ENCODE assay signal across 20 mouse cellular contexts in the genomic region with DNA sequence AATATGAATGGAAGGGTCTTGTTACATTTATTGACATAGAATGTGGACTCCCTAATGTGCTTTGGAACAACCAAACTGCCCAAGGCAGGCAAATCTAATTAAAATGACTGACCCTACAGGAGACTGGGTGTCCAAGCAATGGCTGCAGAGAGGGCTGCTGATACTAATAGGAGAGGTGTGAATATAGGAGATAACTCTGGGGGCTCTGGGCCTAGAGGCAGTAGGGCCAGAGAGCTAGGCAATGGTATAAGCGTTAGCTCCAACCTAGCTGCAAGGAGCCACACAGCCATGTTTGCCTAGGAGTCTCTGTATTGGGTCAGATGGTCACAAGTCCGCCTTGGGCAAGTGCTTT.
DNase-seq lines count a peak whose midpoint lies in the region; ATAC-seq and TF ChIP-seq lines count a peak whose summit lies in the region.
"Had no signal": no experiment of that assay in that cellular context is flagged by ENCODE, and none has a peak within 500 bp of the region (broad histone marks: within the 10 kb centered on the region; RNA-seq: fewer than 3 reads in every experiment).

No protein-coding gene starts in this region.

- H3K4me2 ChIP-seq in forebrain, embryonic 13.5 days = peak overlapping the region; percentile 33; the same call in 1 of the 2 replicates
- no peak overlapping the region for H3K4me2 ChIP-seq in hindbrain, embryonic 15.5 days
- H3K4me2 ChIP-seq in midbrain, embryonic 15.5 days = no peak overlapping the region; the same call in 1 of the 2 replicates
- H3K4me2 ChIP-seq: heart, embryonic 13.5 days; kidney, embryonic 15.5 days; liver, embryonic 12.5 days; lung, embryonic 15.5 days; stomach, embryonic 15.5 days had no signal

- peak overlapping the region; percentile 9; the same call in 1 of the 2 replicates for H3K27ac ChIP-seq in cortical plate, adult 2 months (ENCODE audit: insufficient read depth, low read length)
- peak overlapping the region; percentile 72 for H3K27ac ChIP-seq in forebrain, embryonic 13.5 days
- H3K27ac ChIP-seq in hindbrain, embryonic 15.5 days (replicated peaks) = peak overlapping the region; percentile 62
- H3K27ac ChIP-seq in midbrain, embryonic 15.5 days = peak overlapping the region; percentile 68
- H3K27ac ChIP-seq: heart, embryonic 13.5 days; kidney, embryonic 15.5 days; liver, embryonic 12.5 days; lung, embryonic 15.5 days; stomach, embryonic 15.5 days had no signal

- H3K9ac ChIP-seq in forebrain, embryonic 13.5 days = no peak overlapping the region
- H3K9ac ChIP-seq in hindbrain, embryonic 15.5 days = no peak overlapping the region
- H3K9ac ChIP-seq in midbrain, embryonic 15.5 days = no peak overlapping the region
- H3K9ac ChIP-seq: heart, embryonic 13.5 days; kidney, embryonic 15.5 days; liver, embryonic 12.5 days; lung, embryonic 15.5 days; stomach, embryonic 15.5 days had no signal

- 68% methylated on average over 2 of the region's 2 CpGs for WGBS in forebrain, embryonic 13.5 days
- 68% methylated on average over 2 of the region's 2 CpGs for WGBS in hindbrain, embryonic 15.5 days
- WGBS in midbrain, embryonic 15.5 days = 46% methylated on average over 2 of the region's 2 CpGs

- no peak for TF ChIP-seq CTCF in cortical plate, adult 2 months (IDR thresholded peaks at IDR 0.05; ENCODE audit: extremely low read depth, insufficient read depth, low read length)

- H3K4me1 ChIP-seq in cortical plate, adult 2 months (ENCODE audit: control insufficient read depth, insufficient read depth, low read length) = peaks cover 11% of the 10 kb centered on the region
- H3K4me1 ChIP-seq in forebrain, embryonic 13.5 days = peaks cover 21% of the 10 kb centered on the region
- peaks cover 21% of the 10 kb centered on the region for H3K4me1 ChIP-seq in hindbrain, embryonic 15.5 days (replicated peaks)
- H3K4me1 ChIP-seq in midbrain, embryonic 15.5 days = peaks cover 20% of the 10 kb centered on the region
- H3K4me1 ChIP-seq: liver, embryonic 12.5 days; stomach, embryonic 15.5 days had no signal

- TF ChIP-seq POLR2A in cortical plate, adult 2 months (IDR thresholded peaks at IDR 0.05; ENCODE audit: extremely low read depth, insufficient read depth, low read length) = no peak

- no peaks in the 10 kb centered on the region for H3K27me3 ChIP-seq in forebrain, embryonic 13.5 days
- H3K27me3 ChIP-seq in hindbrain, embryonic 15.5 days = no peaks in the 10 kb centered on the region
- H3K27me3 ChIP-seq in midbrain, embryonic 15.5 days (replicated peaks) = no peaks in the 10 kb centered on the region
- H3K27me3 ChIP-seq: heart, embryonic 13.5 days; kidney, embryonic 15.5 days; liver, embryonic 12.5 days; lung, embryonic 15.5 days; stomach, embryonic 15.5 days had no signal

- no peak for DNase-seq in frontal cortex, adult 2 months (ENCODE audit: extremely low spot score in 1 of 2, low spot score in 1 of 2)
- DNase-seq in heart, adult 8-10 months (ENCODE audit: low spot score) = no peak
- no peak for DNase-seq in testis, postnatal 14 days (ENCODE audit: low spot score)
- DNase-seq: adrenal gland, postnatal 25 days; cerebellum, adult 9-10 months; heart, postnatal 36 days; spleen, adult 18-20 months had no signal

- H3K4me3 ChIP-seq in cortical plate, adult 2 months (ENCODE audit: insufficient read depth, low read length) = no peak overlapping the region
- no peak overlapping the region for H3K4me3 ChIP-seq in forebrain, embryonic 13.5 days
- H3K4me3 ChIP-seq in hindbrain, embryonic 15.5 days = no peak overlapping the region
- H3K4me3 ChIP-seq in midbrain, embryonic 15.5 days = no peak overlapping the region
- H3K4me3 ChIP-seq: erythroblast, embryonic 14.5 days; heart, embryonic 13.5 days; kidney, embryonic 15.5 days; liver, embryonic 12.5 days; lung, embryonic 15.5 days; stomach, embryonic 15.5 days had no signal

- H3K36me3 ChIP-seq in forebrain, embryonic 13.5 days (ENCODE audit: poor library complexity, severe bottlenecking) = peaks cover 15% of the 10 kb centered on the region
- no peaks in the 10 kb centered on the region for H3K36me3 ChIP-seq in hindbrain, embryonic 15.5 days
- H3K36me3 ChIP-seq in midbrain, embryonic 15.5 days (replicated peaks) = no peaks in the 10 kb centered on the region
- H3K36me3 ChIP-seq: kidney, embryonic 15.5 days; liver, embryonic 12.5 days; lung, embryonic 15.5 days; stomach, embryonic 15.5 days had no signal

- no peak for ATAC-seq in forebrain, embryonic 13.5 days
- ATAC-seq in hindbrain, embryonic 15.5 days (ENCODE audit: low FRiP score, low read depth) = peak; percentile 39
- peak; percentile 46 for ATAC-seq in midbrain, embryonic 15.5 days (replicated peaks)
- ATAC-seq: activated CD4-positive, CD25-positive, alpha-beta regulatory T cell, adult 4 months; intestine, embryonic 16.5 days; liver, embryonic 12.5 days; Patski had no signal

- no peaks in the 10 kb centered on the region for H3K9me3 ChIP-seq in forebrain, embryonic 13.5 days (replicated peaks)
- no peaks in the 10 kb centered on the region for H3K9me3 ChIP-seq in hindbrain, embryonic 15.5 days
- no peaks in the 10 kb centered on the region for H3K9me3 ChIP-seq in midbrain, embryonic 15.5 days
- H3K9me3 ChIP-seq: heart, embryonic 13.5 days; kidney, embryonic 15.5 days; liver, embryonic 12.5 days; lung, embryonic 15.5 days; stomach, embryonic 15.5 days had no signal

Comparison
In these comparisons a context has a peak if more than half of its experiments do, and no peak if none do; other contexts are left out.
1. H3K27ac ChIP-seq: peak in every context shown above with its lines; median percentile 72 in forebrain, embryonic 13.5 days; 68 in midbrain, embryonic 15.5 days; 62 in hindbrain, embryonic 15.5 days; 9 in cortical plate, adult 2 months.